Mouse (Mus musculus) midbrain, postnatal 0 days (tissue): ENCODE data around the gene Sergef. TPM values are rescaled to one million over a fixed set of nuclear protein-coding genes. Genes with fewer than 3 reads are reported as not detected.

Experiments used
- ATAC-seq: fragments of 200-750 bp; cut with Nextera tagmentation; 2 replicates; pipeline ENCODE4 v1.8.0; 2017; ENCODE audit warnings: moderate number of reproducible peaks, mild to moderate bottlenecking, moderate TSS enrichment, moderate library complexity; ENCODE audit not compliant: low FRiP score
- DNase-seq: peaks from one replicate; pipeline ENCODE4 v3.0.0-alpha.2; 2015; ENCODE audit warnings: low spot score
- H3K27ac ChIP-seq: fragments of 300-500 bp; sonication (generic); 2 replicates; pipeline ENCODE4 v1.5.1; 2014; ENCODE audit warnings: low read depth, mild to moderate bottlenecking, low read length, mixed read lengths
- H3K27me3 ChIP-seq: fragments of 300-500 bp; sonication (generic); 2 replicates; pipeline ENCODE4 v1.6.1; 2014; ENCODE audit warnings: low read length, control low read depth, mixed read lengths; ENCODE audit not compliant: insufficient read depth
- H3K36me3 ChIP-seq: fragments of 300-500 bp; sonication (generic); 2 replicates; pipeline ENCODE4 v1.6.1; 2014; ENCODE audit warnings: low read length, control low read depth, mixed read lengths; ENCODE audit not compliant: insufficient read depth
- H3K4me1 ChIP-seq: fragments of 300-500 bp; sonication (generic); 2 replicates; pipeline ENCODE4 v1.6.1; 2014; ENCODE audit warnings: mild to moderate bottlenecking, control low read depth, antibody characterized with exemption, low read length, mixed read lengths; ENCODE audit not compliant: insufficient read depth
- H3K4me2 ChIP-seq: fragments of 300-500 bp; sonication (generic); 2 replicates; pipeline ENCODE4 v1.6.1; 2014; ENCODE audit warnings: low read depth, mild to moderate bottlenecking, low read length, mixed read lengths; ENCODE audit not compliant: poor library complexity, severe bottlenecking
- H3K4me3 ChIP-seq: fragments of 300-500 bp; sonication (generic); 2 replicates; pipeline ENCODE4 v1.5.1; 2014; ENCODE audit warnings: low read depth, mild to moderate bottlenecking, low read length, moderate library complexity
- H3K9ac ChIP-seq: fragments of 300-500 bp; sonication (generic); replicated peaks from 2 replicates; pipeline ENCODE4 v1.6.1; 2014; ENCODE audit warnings: mild to moderate bottlenecking, low read length, moderate library complexity, mixed read lengths; ENCODE audit not compliant: poor library complexity, severe bottlenecking
- H3K9me3 ChIP-seq: fragments of 300-500 bp; sonication (generic); 2 replicates; pipeline ENCODE4 v1.6.1; 2016; ENCODE audit warnings: low read length, control low read depth
- CTCF ChIP-seq: IDR thresholded peaks from 2 replicates; pipeline ENCODE4 v1.5.1; 2016; ENCODE audit warnings: antibody characterized with exemption, mild to moderate bottlenecking
- WGBS: fragments of 180-500 bp; shearing (Covaris S2); extraction: QIAGEN DNeasy Blood & Tissue Kit; methylation state at CpG from one replicate; pipeline ENCODE4 v1.1.7; 2014; 5-methylcytosine and 5-hydroxymethylcytosine counted together
- polyA plus RNA-seq: library from polyadenylated mRNA; unstranded; fragments of >200 nt; fragmentation: Nextera tagmentation; extraction: Ambion mirVana; gene quantifications from 2 replicates; pipeline ENCODE4 v1.2.1, GENCODE M21; 2015
- total RNA-seq: library from RNA; depleted of rRNA; stranded (reverse); fragments of >200 nt; gene quantifications from 2 replicates; pipeline ENCODE4 v1.2.3, GENCODE M21; 2014

Sergef gene
- total and polyA plus RNA-seq, 2 experiments from 2014 or later: 47.5 to 50.9 TPM

- no peak overlapping the region for H3K4me3 ChIP-seq
- no peaks in the 10 kb centered on the region for H3K4me1 ChIP-seq
- DNase-seq: peak; percentile 69
- no peaks in the 10 kb centered on the region for H3K27me3 ChIP-seq
- no peaks in the 10 kb centered on the region for H3K9me3 ChIP-seq
- no peak overlapping the region for H3K9ac ChIP-seq
- WGBS: 91% methylated on average over 4 of the region's 4 CpGs
- H3K4me2 ChIP-seq: no peak overlapping the region
- no peak for ATAC-seq
- no peaks in the 10 kb centered on the region for H3K36me3 ChIP-seq
- H3K27ac ChIP-seq: no peak overlapping the region
- no peak for TF ChIP-seq CTCF
Measured at GRCm38 (mm10) chr7:46557996-46558395, 81.6 kb downstream of the Sergef start.

- Histone ChIP-seq H3K9me3 (no peaks in the 10 kb centered on the region), H3K9ac (no peak overlapping the region), H3K36me3 (no peaks in the 10 kb centered on the region), H3K27ac (no peak overlapping the region), H3K27me3 (no peaks in the 10 kb centered on the region), H3K4me3 (no peak overlapping the region), H3K4me2 (no peak overlapping the region), H3K4me1 (no peaks in the 10 kb centered on the region)
- ATAC-seq (no peak), DNase-seq (no peak)
- WGBS: 79% methylated on average over 11 of the region's 11 CpGs
- TF ChIP-seq CTCF: no peak
Measured at GRCm38 (mm10) chr7:46557387-46557786, 82.2 kb downstream of the Sergef start.

DNA sequence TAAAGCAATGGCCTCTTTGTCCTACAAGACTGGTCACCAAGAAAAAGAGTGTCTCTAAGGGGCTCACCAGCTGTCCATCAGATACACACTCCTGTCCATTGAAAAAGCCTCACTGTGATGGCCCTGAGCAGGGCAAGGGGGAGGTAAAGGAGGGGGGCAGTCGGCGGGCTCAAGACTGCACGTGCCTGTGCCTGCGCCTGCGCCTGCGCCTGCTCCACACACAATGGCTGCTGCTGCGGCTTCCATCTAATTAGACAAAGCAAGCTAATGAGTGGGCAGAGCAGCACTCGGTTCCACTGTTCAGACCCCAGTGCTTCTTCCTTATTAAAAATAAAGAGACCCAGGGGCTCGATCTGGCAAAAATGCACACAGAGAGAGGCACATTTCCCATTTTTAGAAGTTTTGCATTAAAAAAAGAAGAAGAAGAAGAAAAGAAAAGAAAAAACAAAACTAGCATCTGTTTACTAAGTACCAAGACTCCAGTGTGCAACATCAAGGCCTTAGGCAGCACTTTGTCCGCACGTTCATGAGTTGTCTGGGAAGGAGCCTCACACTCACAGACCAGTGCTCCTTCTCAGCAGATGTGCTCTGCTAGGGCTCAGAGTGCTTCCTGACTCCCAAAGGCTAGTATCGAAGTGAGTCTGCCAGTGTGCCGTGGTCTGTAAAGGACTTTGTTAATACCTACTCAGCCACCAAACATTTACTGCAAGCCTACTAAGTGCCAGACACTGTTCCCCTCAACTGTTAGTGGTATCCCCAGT lies 83.1 kb downstream of the Sergef start:
- Histone ChIP-seq H3K27ac (no peak overlapping the region), H3K27me3 (no peaks in the 10 kb centered on the region), H3K9me3 (no peaks in the 10 kb centered on the region), H3K4me1 (no peaks in the 10 kb centered on the region), H3K4me3 (no peak overlapping the region), H3K9ac (no peak overlapping the region), H3K4me2 (no peak overlapping the region), H3K36me3 (no peaks in the 10 kb centered on the region)
- DNase-seq: peak; percentile 69
- TF ChIP-seq CTCF: no peak
- peak; percentile 80; the same call in 1 of the 2 replicates for ATAC-seq
- 44% methylated on average over 13 of the region's 13 CpGs for WGBS

- no peaks in the 10 kb centered on the region for H3K9me3 ChIP-seq
- no peak overlapping the region for H3K27ac ChIP-seq
Measured at GRCm38 (mm10) chr7:46555731-46556130, 83.9 kb downstream of the Sergef start.

DNA sequence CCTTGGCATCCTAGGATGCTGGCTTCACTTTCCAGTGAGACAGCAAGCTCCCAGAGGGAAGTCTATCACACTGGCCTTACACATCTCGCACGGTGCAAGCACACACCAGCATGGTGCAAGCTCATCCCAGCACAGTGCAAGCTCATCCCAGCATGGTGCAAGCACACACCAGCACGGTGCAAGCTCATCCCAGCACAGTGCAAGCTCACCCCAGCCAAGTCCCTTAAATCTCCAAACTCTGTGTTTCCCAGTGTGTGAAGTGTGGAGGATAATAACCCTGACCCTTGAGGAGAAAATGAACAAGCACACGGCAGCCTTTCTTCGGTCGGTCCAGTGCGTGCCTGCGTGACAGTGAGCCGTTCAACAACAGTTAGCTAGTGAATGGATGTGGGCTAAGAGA lies 84.8 kb downstream of the Sergef start:
- H3K27ac ChIP-seq: no peak overlapping the region
- ATAC-seq: no peak
- H3K4me2 ChIP-seq: no peak overlapping the region
- H3K27me3 ChIP-seq: no peaks in the 10 kb centered on the region
- WGBS: 65% methylated on average over 9 of the region's 9 CpGs
- no peak for DNase-seq
- no peak overlapping the region for H3K4me3 ChIP-seq
- H3K9me3 ChIP-seq: no peaks in the 10 kb centered on the region
- TF ChIP-seq CTCF: no peak
- 0 out of 2 replicates have a peak, but pooled peaks cover 3% of the 10 kb centered on the region for H3K4me1 ChIP-seq
- H3K36me3 ChIP-seq: no peaks in the 10 kb centered on the region
- no peak overlapping the region for H3K9ac ChIP-seq

More at GRCm38 (mm10) chr7:46555731-46556130, 83.9 kb downstream of the Sergef start:
- Histone ChIP-seq H3K9ac (no peak overlapping the region), H3K4me3 (no peak overlapping the region), H3K36me3 (no peaks in the 10 kb centered on the region), H3K27me3 (no peaks in the 10 kb centered on the region), H3K4me2 (no peak overlapping the region), H3K4me1 (0 out of 2 replicates have a peak, but pooled peaks cover 3% of the 10 kb centered on the region)
- no peak for TF ChIP-seq CTCF
- WGBS: 93% methylated on average over 7 of the region's 7 CpGs
- no peak for ATAC-seq
- DNase-seq: no peak

GRCm38 (mm10) chr7:46554003-46554402 lies 85.6 kb downstream of the Sergef start:
- WGBS: 54% methylated on average over 7 of the region's 7 CpGs

More at GRCm38 (mm10) chr7:46554003-46554402, 85.6 kb downstream of the Sergef start:
- Histone ChIP-seq H3K4me2 (no peak overlapping the region), H3K4me1 (0 out of 2 replicates have a peak, but pooled peaks cover 3% of the 10 kb centered on the region), H3K9ac (no peak overlapping the region), H3K27me3 (no peaks in the 10 kb centered on the region), H3K9me3 (no peaks in the 10 kb centered on the region), H3K4me3 (no peak overlapping the region), H3K36me3 (no peaks in the 10 kb centered on the region), H3K27ac (no peak overlapping the region)
- peak; percentile 53 for DNase-seq
- no peak for TF ChIP-seq CTCF
- ATAC-seq: no peak
